35 mouse cellular contexts compared by ENCODE assay signal in the genomic region with DNA sequence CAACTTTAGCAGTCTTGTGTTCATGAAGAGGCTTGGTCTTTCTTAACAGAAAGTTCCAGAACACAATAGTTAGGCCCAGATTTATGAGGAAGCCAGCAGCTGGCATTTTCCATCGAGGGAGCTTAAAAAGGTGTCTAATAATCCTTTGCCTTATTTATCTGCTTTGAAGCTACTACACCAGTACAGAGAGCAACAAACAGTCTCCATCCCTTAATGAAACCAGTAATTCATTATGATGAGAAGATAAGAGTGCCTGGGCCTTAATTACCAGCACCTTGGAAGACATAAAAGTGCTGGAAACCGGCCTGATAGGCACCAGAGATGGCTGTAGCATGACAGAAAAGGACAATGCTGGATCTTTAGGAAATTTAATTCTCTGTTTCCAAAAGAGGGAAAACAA.
"Had no signal": no experiment of that assay in that cellular context is flagged by ENCODE, and none has a peak within 500 bp of the region (broad histone marks: within the 10 kb centered on the region; RNA-seq: fewer than 3 reads in every experiment).

No protein-coding gene starts in this region.

- H3K9ac ChIP-seq: heart, embryonic 12.5 days; heart, embryonic 13.5 days; heart, embryonic 15.5 days; hindbrain, embryonic 12.5 days; hindbrain, embryonic 13.5 days; hindbrain, embryonic 14.5 days; hindbrain, embryonic 15.5 days; intestine, embryonic 15.5 days; kidney, embryonic 15.5 days had no signal

- H3K27me3 ChIP-seq: heart, embryonic 12.5 days; heart, embryonic 13.5 days; heart, embryonic 15.5 days; hindbrain, embryonic 12.5 days; hindbrain, embryonic 13.5 days; hindbrain, embryonic 15.5 days; intestine, embryonic 15.5 days; kidney, embryonic 15.5 days had no signal

- H3K27ac ChIP-seq: heart, embryonic 10.5 days; heart, embryonic 13.5 days; heart, embryonic 15.5 days; hindbrain, embryonic 10.5 days; hindbrain, embryonic 12.5 days; hindbrain, embryonic 13.5 days; hindbrain, embryonic 14.5 days; hindbrain, embryonic 15.5 days; hindbrain, postnatal 0 days; intestine, embryonic 15.5 days; kidney, embryonic 15.5 days; kidney, postnatal 0 days; layer of hippocampus, adult 2 months had no signal

- H3K4me3 ChIP-seq: heart, embryonic 10.5 days; heart, embryonic 12.5 days; heart, embryonic 13.5 days; heart, embryonic 15.5 days; hindbrain, embryonic 10.5 days; hindbrain, embryonic 12.5 days; hindbrain, embryonic 13.5 days; hindbrain, embryonic 15.5 days; intestine, embryonic 15.5 days; kidney, embryonic 15.5 days; layer of hippocampus, adult 2 months had no signal

- H3K36me3 ChIP-seq: heart, embryonic 10.5 days; heart, embryonic 12.5 days; heart, embryonic 13.5 days; heart, embryonic 15.5 days; hindbrain, embryonic 10.5 days; hindbrain, embryonic 12.5 days; hindbrain, embryonic 13.5 days; hindbrain, embryonic 15.5 days; intestine, embryonic 15.5 days; kidney, embryonic 15.5 days had no signal

- H3K4me2 ChIP-seq: heart, embryonic 11.5 days; heart, embryonic 12.5 days; heart, embryonic 13.5 days; heart, embryonic 15.5 days; hindbrain, embryonic 12.5 days; hindbrain, embryonic 13.5 days; hindbrain, embryonic 14.5 days; hindbrain, embryonic 15.5 days; intestine, embryonic 15.5 days; kidney, embryonic 15.5 days had no signal

- H3K9me3 ChIP-seq: heart, embryonic 10.5 days; heart, embryonic 12.5 days; heart, embryonic 13.5 days; heart, embryonic 15.5 days; hindbrain, embryonic 10.5 days; hindbrain, embryonic 12.5 days; hindbrain, embryonic 13.5 days; hindbrain, embryonic 15.5 days; intestine, embryonic 15.5 days; kidney, embryonic 15.5 days had no signal

- DNase-seq: heart, postnatal 10 days; heart, postnatal 14 days; heart, postnatal 36 days; heart, postnatal 4 days; kidney, adult 11 months; kidney, adult 18-20 months; kidney, adult 2 months; kidney, adult 8-10 months; kidney, adult 9 months; kidney, postnatal 10 days; kidney, postnatal 14 days; kidney, postnatal 25 days; kidney, postnatal 36 days; kidney, postnatal 4 days; layer of hippocampus, adult 9-11 months; layer of hippocampus, postnatal 36 days had no signal

- ATAC-seq: hindbrain, embryonic 16.5 days; hindbrain, postnatal 0 days; inflammation-experienced regulatory T-cells, adult 6 months; intestine, embryonic 15.5 days; intestine, embryonic 16.5 days; intestine, postnatal 0 days had no signal

- H3K4me1 ChIP-seq: heart, embryonic 10.5 days; heart, embryonic 12.5 days; heart, embryonic 13.5 days; heart, embryonic 15.5 days; hindbrain, embryonic 10.5 days; hindbrain, embryonic 12.5 days; hindbrain, embryonic 13.5 days; hindbrain, embryonic 15.5 days; intestine, embryonic 15.5 days; kidney, embryonic 15.5 days had no signal
